Comparison of ENCODE assay signal across 14 mouse cellular contexts in genomic region chr13:97224341-97224982, GRCm38 (mm10). TPM values are rescaled to one million over a fixed set of nuclear protein-coding genes. Genes with fewer than 3 reads are reported as not detected.
A peak's percentile ranks its signal among the peaks of the same experiment; 100 is the strongest.
DNase-seq lines count a peak whose midpoint lies in the region; ATAC-seq and TF ChIP-seq lines count a peak whose summit lies in the region.
"Had no signal": no experiment of that assay in that cellular context is flagged by ENCODE, and none has a peak within 500 bp of the region (broad histone marks: within the 10 kb centered on the region; RNA-seq: fewer than 3 reads in every experiment).

No protein-coding gene starts in this region.

- no peaks in the 10 kb centered on the region for H3K36me3 ChIP-seq in E14TG2a.4 (ENCODE audit: insufficient read depth, low read length)
- no peaks in the 10 kb centered on the region for H3K36me3 ChIP-seq in intestine, embryonic 16.5 days (ENCODE audit: control insufficient read depth, insufficient read depth, low read length)
- no peaks in the 10 kb centered on the region for H3K36me3 ChIP-seq in kidney, postnatal 0 days (ENCODE audit: insufficient read depth, low read length)
- no peaks in the 10 kb centered on the region for H3K36me3 ChIP-seq in liver, embryonic 12.5 days
- H3K36me3 ChIP-seq: limb, embryonic 15.5 days; neural tube, embryonic 12.5 days had no signal

- WGBS in intestine, embryonic 16.5 days, result 52% methylated on average over 10 of the region's 10 CpGs
- 57% methylated on average over 10 of the region's 10 CpGs for WGBS in kidney, postnatal 0 days
- WGBS in liver, embryonic 12.5 days (ENCODE audit: insufficient replicate concordance), result 57% methylated on average over 10 of the region's 10 CpGs

- no peak for TF ChIP-seq CTCF in E14TG2a.4 (conservative IDR thresholded peaks at IDR 0.05; ENCODE audit: low read length)
- TF ChIP-seq CTCF in kidney, postnatal 0 days (IDR thresholded peaks at IDR 0.05; ENCODE audit: low read depth), result no peak

- no peak for DNase-seq in kidney, postnatal 0 days (ENCODE audit: low spot score)
- no peak for DNase-seq in Muller cell, postnatal 12 days (ENCODE audit: inconsistent ontology term)
- DNase-seq in right cerebral cortex, postnatal 4 days, result no peak
- DNase-seq in left cerebral cortex, adult 9 months (ENCODE audit: low spot score in 2 of 2), result no peak
- DNase-seq: gastrocnemius, postnatal 10 days had no signal

- H3K27ac ChIP-seq in intestine, embryonic 16.5 days (ENCODE audit: low read length), result no peak overlapping the region; the same call in 1 of the 2 replicates
- H3K27ac ChIP-seq in kidney, postnatal 0 days, result no peak overlapping the region
- peak overlapping the region; percentile 56; the same call in 1 of the 2 replicates for H3K27ac ChIP-seq in liver, embryonic 12.5 days
- H3K27ac ChIP-seq: forebrain, embryonic 13.5 days; limb, embryonic 15.5 days; neural tube, embryonic 12.5 days had no signal

- H3K9me3 ChIP-seq in E14TG2a.4 (ENCODE audit: low read length), result 0 out of 2 replicates have a peak, but pooled peaks cover 5% of the 10 kb centered on the region
- 0 out of 2 replicates have a peak, but pooled peaks cover 3% of the 10 kb centered on the region for H3K9me3 ChIP-seq in intestine, embryonic 16.5 days (ENCODE audit: control insufficient read depth, low read length)
- H3K9me3 ChIP-seq in kidney, postnatal 0 days (replicated peaks; ENCODE audit: low read length), result no peaks in the 10 kb centered on the region
- H3K9me3 ChIP-seq in liver, embryonic 12.5 days (replicated peaks), result no peaks in the 10 kb centered on the region
- H3K9me3 ChIP-seq: forebrain, embryonic 13.5 days; limb, embryonic 15.5 days had no signal

- H3K9ac ChIP-seq in intestine, embryonic 16.5 days (ENCODE audit: low read depth, low read length), result no peak overlapping the region
- H3K9ac ChIP-seq in kidney, postnatal 0 days (ENCODE audit: low read depth, low read length), result no peak overlapping the region
- no peak overlapping the region for H3K9ac ChIP-seq in liver, embryonic 12.5 days
- H3K9ac ChIP-seq: forebrain, embryonic 13.5 days; limb, embryonic 15.5 days; neural tube, embryonic 12.5 days had no signal

- ATAC-seq in intestine, embryonic 16.5 days, result peak; percentile 95
- ATAC-seq in kidney, postnatal 0 days (replicated peaks; ENCODE audit: low FRiP score, low read depth), result peak; percentile 85
- peak; percentile 64 for ATAC-seq in liver, embryonic 12.5 days
- ATAC-seq: forebrain, embryonic 13.5 days; inflammation-experienced regulatory T-cells, adult 6 months; midbrain, embryonic 16.5 days had no signal

- no peak overlapping the region for H3K4me2 ChIP-seq in intestine, embryonic 16.5 days (ENCODE audit: low read depth, low read length)
- H3K4me2 ChIP-seq in kidney, postnatal 0 days (ENCODE audit: low read length), result 0 out of 2 replicates have a peak overlapping the region, but pooled peaks have one; percentile 52
- no peak overlapping the region for H3K4me2 ChIP-seq in liver, embryonic 12.5 days
- H3K4me2 ChIP-seq: forebrain, embryonic 13.5 days; heart, embryonic 11.5 days; limb, embryonic 15.5 days; neural tube, embryonic 12.5 days had no signal

- no peaks in the 10 kb centered on the region for H3K27me3 ChIP-seq in E14TG2a.4 (ENCODE audit: insufficient read depth, low read length)
- H3K27me3 ChIP-seq in intestine, embryonic 16.5 days (replicated peaks; ENCODE audit: control insufficient read depth, insufficient read depth, low read length), result no peaks in the 10 kb centered on the region
- H3K27me3 ChIP-seq in kidney, postnatal 0 days (ENCODE audit: insufficient read depth, low read length), result no peaks in the 10 kb centered on the region
- H3K27me3 ChIP-seq in liver, embryonic 12.5 days (replicated peaks), result no peaks in the 10 kb centered on the region
- H3K27me3 ChIP-seq: forebrain, embryonic 13.5 days; limb, embryonic 15.5 days; neural tube, embryonic 12.5 days had no signal

- H3K4me3 ChIP-seq in E14TG2a.4 (replicated peaks; ENCODE audit: low read length), result peak overlapping the region; percentile 48; the same call in 1 of the 2 replicates
- H3K4me3 ChIP-seq in intestine, embryonic 16.5 days (ENCODE audit: low read length), result no peak overlapping the region
- no peak overlapping the region for H3K4me3 ChIP-seq in kidney, postnatal 0 days (replicated peaks; ENCODE audit: low read depth, low read length)
- no peak overlapping the region for H3K4me3 ChIP-seq in liver, embryonic 12.5 days
- H3K4me3 ChIP-seq: forebrain, embryonic 13.5 days; limb, embryonic 15.5 days; neural tube, embryonic 12.5 days had no signal

- peaks cover 35% of the 10 kb centered on the region for H3K4me1 ChIP-seq in E14TG2a.4 (replicated peaks; ENCODE audit: low read depth, low read length)
- H3K4me1 ChIP-seq in intestine, embryonic 16.5 days (ENCODE audit: control insufficient read depth, insufficient read depth, low read length), result no peaks in the 10 kb centered on the region
- 0 out of 2 replicates have a peak, but pooled peaks cover 3% of the 10 kb centered on the region for H3K4me1 ChIP-seq in kidney, postnatal 0 days (replicated peaks; ENCODE audit: insufficient read depth, low read length)
- H3K4me1 ChIP-seq in liver, embryonic 12.5 days, result peaks cover 5% of the 10 kb centered on the region; the same call in 1 of the 2 replicates
- H3K4me1 ChIP-seq: forebrain, embryonic 13.5 days had no signal

RNA-seq across cellular contexts. Expression of gene Enc1, which starts 16.4 kb away (rescaled TPM):
- 5.8 and 6.1 TPM in 2 replicates for polyA plus RNA-seq in intestine, embryonic 16.5 days (2015; fragmentation: Nextera tagmentation; extraction: Ambion mirVana)
- 8.1 and 9.2 TPM in 2 replicates for polyA plus RNA-seq in kidney, postnatal 0 days (2015; fragmentation: Nextera tagmentation; extraction: Ambion mirVana)
- 0.92 and 0.93 TPM in 2 replicates for polyA plus RNA-seq in liver, embryonic 12.5 days (2016; fragmentation: Nextera tagmentation; extraction: Ambion mirVana)

RNA-seq across cellular contexts. Expression of gene Hexb, which starts 26.3 kb away (rescaled TPM):
- polyA plus RNA-seq in intestine, embryonic 16.5 days (2015; fragmentation: Nextera tagmentation; extraction: Ambion mirVana), result 142 and 184 TPM in 2 replicates
- 59.0 and 63.1 TPM in 2 replicates for polyA plus RNA-seq in kidney, postnatal 0 days (2015; fragmentation: Nextera tagmentation; extraction: Ambion mirVana)
- polyA plus RNA-seq in liver, embryonic 12.5 days (2016; fragmentation: Nextera tagmentation; extraction: Ambion mirVana), result 14.1 and 15.1 TPM in 2 replicates
